In genomic region chr16:20708939-20709734, GRCm38 (mm10) we compare ENCODE assay signal across 9 mouse cellular contexts. TPM values are rescaled to one million over a fixed set of nuclear protein-coding genes. Genes with fewer than 3 reads are reported as not detected.
DNase-seq lines count a peak whose midpoint lies in the region; ATAC-seq and TF ChIP-seq lines count a peak whose summit lies in the region.
"Had no signal": no experiment of that assay in that cellular context is flagged by ENCODE, and none has a peak within 500 bp of the region (broad histone marks: within the 10 kb centered on the region; RNA-seq: fewer than 3 reads in every experiment).

No protein-coding gene starts in this region.

- no peak overlapping the region for H3K9ac ChIP-seq in kidney, embryonic 14.5 days (ENCODE audit: low read depth, low read length)
- H3K9ac ChIP-seq in forebrain, embryonic 13.5 days, result no peak overlapping the region
- H3K9ac ChIP-seq: heart, embryonic 13.5 days had no signal

- WGBS in kidney, embryonic 14.5 days, result 75% methylated on average over 19 of the region's 19 CpGs
- WGBS in bone marrow, adult 2 months, result 83% methylated on average over 19 of the region's 19 CpGs
- 69% methylated on average over 19 of the region's 19 CpGs for WGBS in forebrain, embryonic 13.5 days

- no peak overlapping the region for H3K4me2 ChIP-seq in kidney, embryonic 14.5 days (replicated peaks; ENCODE audit: low read depth, low read length)
- H3K4me2 ChIP-seq in forebrain, embryonic 13.5 days, result no peak overlapping the region
- H3K4me2 ChIP-seq: heart, embryonic 13.5 days had no signal

- ATAC-seq in kidney, embryonic 14.5 days (ENCODE audit: low FRiP score, low TSS enrichment), result peak; percentile 25
- peak; percentile 76 for ATAC-seq in forebrain, embryonic 13.5 days

- no peak for TF ChIP-seq POLR2A in bone marrow, adult 2 months (IDR thresholded peaks at IDR 0.05; ENCODE audit: borderline replicate concordance, control insufficient read depth, low read depth, low read length)

- no peak overlapping the region for H3K4me3 ChIP-seq in kidney, embryonic 14.5 days (ENCODE audit: low read length)
- H3K4me3 ChIP-seq in bone marrow, adult 2 months (replicated peaks; ENCODE audit: control insufficient read depth, low read depth, low read length), result no peak overlapping the region
- H3K4me3 ChIP-seq in forebrain, embryonic 13.5 days, result no peak overlapping the region
- H3K4me3 ChIP-seq: heart, embryonic 13.5 days had no signal

- no peaks in the 10 kb centered on the region for H3K27me3 ChIP-seq in kidney, embryonic 14.5 days (ENCODE audit: control insufficient read depth, insufficient read depth, low read length)
- H3K27me3 ChIP-seq in forebrain, embryonic 13.5 days, result no peaks in the 10 kb centered on the region
- H3K27me3 ChIP-seq: heart, embryonic 13.5 days had no signal

- peaks cover 33% of the 10 kb centered on the region for H3K36me3 ChIP-seq in kidney, embryonic 14.5 days (ENCODE audit: control insufficient read depth, insufficient read depth, low read length)
- H3K36me3 ChIP-seq in forebrain, embryonic 13.5 days (ENCODE audit: poor library complexity, severe bottlenecking), result peaks cover 62% of the 10 kb centered on the region

- H3K9me3 ChIP-seq in kidney, embryonic 14.5 days (ENCODE audit: control insufficient read depth, low read length), result no peaks in the 10 kb centered on the region
- H3K9me3 ChIP-seq in forebrain, embryonic 13.5 days (replicated peaks), result no peaks in the 10 kb centered on the region
- H3K9me3 ChIP-seq: heart, embryonic 13.5 days had no signal

- TF ChIP-seq CTCF in bone marrow, adult 2 months (IDR thresholded peaks at IDR 0.05; ENCODE audit: control insufficient read depth, insufficient read depth, low read length), result peak; percentile 59

- H3K4me1 ChIP-seq in kidney, embryonic 14.5 days (ENCODE audit: control insufficient read depth, insufficient read depth, low read length), result no peaks in the 10 kb centered on the region
- no peaks in the 10 kb centered on the region for H3K4me1 ChIP-seq in bone marrow, adult 2 months (ENCODE audit: control insufficient read depth, insufficient read depth, low read length)
- peaks cover 8% of the 10 kb centered on the region for H3K4me1 ChIP-seq in forebrain, embryonic 13.5 days

- no peak for DNase-seq in kidney, adult 9 months
- DNase-seq in lung, postnatal 10 days, result peak; percentile 30
- DNase-seq in testis, postnatal 10 days (ENCODE audit: low spot score), result peak; percentile 65
- no peak for DNase-seq in urinary bladder, postnatal 25 days (ENCODE audit: low spot score)
- DNase-seq in frontal cortex, postnatal 25 days (ENCODE audit: low spot score in 2 of 2), result no peak

- H3K27ac ChIP-seq in kidney, embryonic 14.5 days (ENCODE audit: low read depth, low read length), result no peak overlapping the region
- H3K27ac ChIP-seq in bone marrow, adult 2 months (ENCODE audit: control insufficient read depth, insufficient read depth, low read depth, low read length, poor library complexity), result no peak overlapping the region
- no peak overlapping the region for H3K27ac ChIP-seq in forebrain, embryonic 13.5 days
- H3K27ac ChIP-seq: heart, embryonic 13.5 days had no signal

RNA-seq across cellular contexts. Expression of gene Polr2h, which starts 8.3 kb away (rescaled TPM):
- 147 and 172 TPM in 2 replicates for polyA plus RNA-seq in kidney, embryonic 14.5 days (2014; fragmentation: Nextera tagmentation; extraction: Ambion mirVana)
- 31.6 and 50.1 TPM in 2 replicates for polyA plus RNA-seq in bone marrow, adult 2 months (2011; ENCODE audit: insufficient read depth, insufficient read length, low replicate concordance, missing spikeins)
- 101 and 104 TPM in 2 replicates for polyA plus RNA-seq in forebrain, embryonic 13.5 days (2015; fragmentation: Nextera tagmentation; extraction: Ambion mirVana)

RNA-seq across cellular contexts. Expression of gene Clcn2, which starts 8.4 kb away (rescaled TPM):
- polyA plus RNA-seq in kidney, embryonic 14.5 days (2014; fragmentation: Nextera tagmentation; extraction: Ambion mirVana), result 15.5 and 17.3 TPM in 2 replicates
- polyA plus RNA-seq in bone marrow, adult 2 months (2011; ENCODE audit: insufficient read depth, insufficient read length, low replicate concordance, missing spikeins), result 12.8 and 23.1 TPM in 2 replicates
- polyA plus RNA-seq in forebrain, embryonic 13.5 days (2015; fragmentation: Nextera tagmentation; extraction: Ambion mirVana), result 13.2 and 14.5 TPM in 2 replicates

RNA-seq across cellular contexts. Expression of gene Fam131a, which starts 16.1 kb away (rescaled TPM):
- 3.8 and 5.5 TPM in 2 replicates for polyA plus RNA-seq in kidney, embryonic 14.5 days (2014; fragmentation: Nextera tagmentation; extraction: Ambion mirVana)
- 3.7 and 7.0 TPM in 2 replicates for polyA plus RNA-seq in bone marrow, adult 2 months (2011; ENCODE audit: insufficient read depth, insufficient read length, low replicate concordance, missing spikeins)
- polyA plus RNA-seq in forebrain, embryonic 13.5 days (2015; fragmentation: Nextera tagmentation; extraction: Ambion mirVana), result 32.5 and 35.4 TPM in 2 replicates

RNA-seq across cellular contexts. Expression of gene Chrd, which starts 23.8 kb away (rescaled TPM):
- polyA plus RNA-seq in kidney, embryonic 14.5 days (2014; fragmentation: Nextera tagmentation; extraction: Ambion mirVana), result 3.9 and 4.6 TPM in 2 replicates
- polyA plus RNA-seq in bone marrow, adult 2 months (2011; ENCODE audit: insufficient read depth, insufficient read length, low replicate concordance, missing spikeins), result 0.36 TPM in 1 of 2 replicates, not detected in the other
- 1.8 and 2.8 TPM in 2 replicates for polyA plus RNA-seq in forebrain, embryonic 13.5 days (2015; fragmentation: Nextera tagmentation; extraction: Ambion mirVana)

RNA-seq across cellular contexts. Expression of gene Thpo, which starts 25.2 kb away (rescaled TPM):
- polyA plus RNA-seq in kidney, embryonic 14.5 days (2014; fragmentation: Nextera tagmentation; extraction: Ambion mirVana), result 0.89 and 1.2 TPM in 2 replicates
- not detected in 2 replicates for polyA plus RNA-seq in bone marrow, adult 2 months (2011; ENCODE audit: insufficient read depth, insufficient read length, low replicate concordance, missing spikeins)
- polyA plus RNA-seq in forebrain, embryonic 13.5 days (2015; fragmentation: Nextera tagmentation; extraction: Ambion mirVana), result 0.68 and 0.74 TPM in 2 replicates

Comparison
In these comparisons a context has a peak if more than half of its experiments do, and no peak if none do; other contexts are left out.
1. DNase-seq: peak in lung, postnatal 10 days (single experiment) and testis, postnatal 10 days (single experiment); none in kidney, adult 9 months (single experiment), urinary bladder, postnatal 25 days (single experiment) and frontal cortex, postnatal 25 days (0 of 2).